Mouse (Mus musculus) kidney, postnatal 0 days (tissue): ENCODE data around the gene Olfr1512. TPM values are rescaled to one million over a fixed set of nuclear protein-coding genes. Genes with fewer than 3 reads are reported as not detected.
A peak's percentile ranks its signal among the peaks of the same experiment; 100 is the strongest.

ENCODE experiments used
- ATAC-seq: fragments of 200-750 bp; cut with Nextera tagmentation; replicated peaks from 2 replicates; pipeline ENCODE4 v1.8.0; 2017; ENCODE audit warnings: low read depth, moderate number of reproducible peaks, moderate TSS enrichment, moderate library complexity; ENCODE audit not compliant: low FRiP score
- DNase-seq: peaks from one replicate; pipeline ENCODE4 v3.0.0-alpha.2; 2016; ENCODE audit warnings: low spot score
- H3K27ac ChIP-seq: fragments of 300-500 bp; sonication (generic); 2 replicates; pipeline ENCODE4 v1.5.1; 2014; ENCODE audit warnings: mild to moderate bottlenecking
- H3K27me3 ChIP-seq: fragments of 300-500 bp; sonication (generic); 2 replicates; pipeline ENCODE4 v1.6.1; 2014; ENCODE audit warnings: low read length, mixed read lengths; ENCODE audit not compliant: insufficient read depth
- H3K36me3 ChIP-seq: fragments of 300-500 bp; sonication (generic); 2 replicates; pipeline ENCODE4 v1.6.1; 2014; ENCODE audit warnings: low read length, mixed read lengths; ENCODE audit not compliant: insufficient read depth
- H3K4me1 ChIP-seq: fragments of 300-500 bp; sonication (generic); replicated peaks from 2 replicates; pipeline ENCODE4 v1.6.1; 2014; ENCODE audit warnings: antibody characterized with exemption, low read length, mixed read lengths; ENCODE audit not compliant: insufficient read depth
- H3K4me2 ChIP-seq: fragments of 300-500 bp; sonication (generic); 2 replicates; pipeline ENCODE4 v1.6.1; 2014; ENCODE audit warnings: mild to moderate bottlenecking, low read length, moderate library complexity, mixed read lengths
- H3K4me3 ChIP-seq: fragments of 300-500 bp; sonication (generic); replicated peaks from 2 replicates; pipeline ENCODE4 v1.5.1; 2014; ENCODE audit warnings: low read depth, low read length
- H3K9ac ChIP-seq: fragments of 300-500 bp; sonication (generic); 2 replicates; pipeline ENCODE4 v1.6.1; 2014; ENCODE audit warnings: low read depth, low read length
- H3K9me3 ChIP-seq: fragments of 300-500 bp; sonication (generic); replicated peaks from 2 replicates; pipeline ENCODE4 v1.6.1; 2016; ENCODE audit warnings: low read length, inconsistent platforms, mixed read lengths
- CTCF ChIP-seq: IDR thresholded peaks from 2 replicates; pipeline ENCODE4 v1.5.1; 2016; ENCODE audit warnings: antibody characterized with exemption, low read depth, mild to moderate bottlenecking, moderate library complexity
- WGBS: fragments of 180-500 bp; shearing (Covaris S2); extraction: QIAGEN DNeasy Blood & Tissue Kit; methylation state at CpG from one replicate; pipeline ENCODE4 v1.1.7; 2014; 5-methylcytosine and 5-hydroxymethylcytosine counted together
- polyA plus RNA-seq: library from polyadenylated mRNA; unstranded; fragments of >200 nt; fragmentation: Nextera tagmentation; extraction: Ambion mirVana; gene quantifications from 2 replicates; pipeline ENCODE4 v1.2.1, GENCODE M21; 2015

Gene Olfr1512
- polyA plus RNA-seq, 1 experiment from 2014 or later = not detected

DNA sequence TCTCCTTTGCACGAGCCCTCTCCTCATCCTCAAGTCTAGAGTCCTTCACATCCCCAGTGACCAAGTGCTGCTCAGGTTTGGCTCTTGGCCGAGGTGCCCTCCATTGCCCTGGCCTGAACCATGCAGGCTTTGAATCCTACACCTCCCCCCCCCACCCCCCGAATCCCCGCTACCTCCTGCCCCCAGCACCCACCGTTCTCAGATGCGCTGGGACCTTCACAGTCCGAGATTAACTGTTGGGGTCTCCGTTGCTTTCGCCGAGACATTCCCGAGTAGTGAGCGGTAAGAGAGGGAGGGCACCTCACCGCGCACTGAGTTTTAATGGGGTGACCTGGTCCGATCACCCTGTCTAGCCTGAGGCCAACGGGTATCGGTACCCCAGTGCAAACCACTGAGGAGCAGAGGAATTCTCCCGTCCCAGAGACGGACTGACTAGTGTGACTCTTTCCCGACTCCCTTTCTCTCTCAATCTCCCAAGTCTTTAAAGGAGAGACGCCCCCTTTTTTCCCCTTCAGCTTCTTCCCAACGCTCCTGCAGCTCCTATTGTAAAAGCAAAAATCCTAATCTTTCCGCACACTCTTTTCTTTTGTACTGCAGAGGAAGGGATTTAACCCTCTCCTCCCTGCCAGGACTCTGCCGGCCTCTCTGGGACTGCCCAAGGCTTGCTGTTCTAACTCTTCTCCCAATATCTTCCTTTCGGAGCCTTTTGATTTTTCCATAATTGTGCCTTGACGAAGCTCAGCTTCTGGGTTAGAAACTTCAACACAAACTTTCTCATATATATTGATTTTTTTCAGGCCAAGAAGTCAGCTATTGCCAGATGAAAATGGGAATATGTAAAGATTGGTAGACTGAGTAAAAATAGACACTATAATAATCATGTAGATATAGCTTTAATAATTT lies 50.8 kb downstream of the Olfr1512 start, which contains the start of gene Sall2:
TSS of gene Sall2 (minus strand) at position 853 of the 903 bp plus-strand sequence.
- peak; percentile 46 for ATAC-seq
- H3K36me3 ChIP-seq = no peaks in the 10 kb centered on the region
- no peak for TF ChIP-seq CTCF
- H3K4me1 ChIP-seq = 0 out of 2 replicates have a peak, but pooled peaks cover 9% of the 10 kb centered on the region
- no peaks in the 10 kb centered on the region for H3K27me3 ChIP-seq
- peak; percentile 48 for DNase-seq
- peak within 1 kb of the TSS; percentile 79 for H3K4me2 ChIP-seq
- H3K9me3 ChIP-seq = no peaks in the 10 kb centered on the region
- WGBS = 2% methylated on average over 26 of the region's 26 CpGs
- H3K9ac ChIP-seq = peak within 1 kb of the TSS; percentile 20; the same call in 1 of the 2 replicates
- peak within 1 kb of the TSS; percentile 45 for H3K4me3 ChIP-seq
- H3K27ac ChIP-seq = no peak within 1 kb of the TSS

DNA sequence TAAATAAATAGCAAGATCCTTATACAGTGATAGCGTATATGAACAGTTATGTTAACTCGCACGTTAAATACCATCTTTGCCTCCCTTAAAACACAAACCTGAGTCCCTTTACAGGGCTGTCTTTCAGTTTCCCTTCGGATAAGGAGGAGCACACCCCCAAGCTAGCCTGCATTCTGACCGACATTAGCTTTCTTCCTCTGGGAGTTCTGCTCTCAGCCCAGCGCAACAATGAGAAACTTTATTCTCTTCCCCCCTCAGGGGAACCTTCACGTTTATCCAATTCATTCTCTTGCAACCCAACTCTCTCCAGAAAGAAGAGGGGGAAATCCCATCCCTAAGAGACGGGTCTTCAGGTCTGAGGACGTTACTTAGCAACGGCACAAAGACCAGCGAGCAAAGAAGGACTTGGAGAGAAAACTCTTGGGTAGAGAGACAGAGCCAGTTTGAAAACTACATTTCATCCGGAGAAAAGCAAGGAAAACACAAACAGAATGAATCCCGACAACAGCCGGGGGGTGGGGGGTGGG lies 51.5 kb downstream of the Olfr1512 start:
- no peak overlapping the region for H3K27ac ChIP-seq
- peak overlapping the region; percentile 20; the same call in 1 of the 2 replicates for H3K9ac ChIP-seq
- 0 out of 2 replicates have a peak, but pooled peaks cover 9% of the 10 kb centered on the region for H3K4me1 ChIP-seq
- no peak for TF ChIP-seq CTCF
- DNase-seq = peak; percentile 34
- ATAC-seq = no peak
- H3K4me2 ChIP-seq = peak overlapping the region; percentile 79
- 4% methylated on average over 14 of the region's 14 CpGs for WGBS
- no peaks in the 10 kb centered on the region for H3K27me3 ChIP-seq
- H3K36me3 ChIP-seq = no peaks in the 10 kb centered on the region
- peak overlapping the region; percentile 45 for H3K4me3 ChIP-seq
- no peaks in the 10 kb centered on the region for H3K9me3 ChIP-seq

DNA sequence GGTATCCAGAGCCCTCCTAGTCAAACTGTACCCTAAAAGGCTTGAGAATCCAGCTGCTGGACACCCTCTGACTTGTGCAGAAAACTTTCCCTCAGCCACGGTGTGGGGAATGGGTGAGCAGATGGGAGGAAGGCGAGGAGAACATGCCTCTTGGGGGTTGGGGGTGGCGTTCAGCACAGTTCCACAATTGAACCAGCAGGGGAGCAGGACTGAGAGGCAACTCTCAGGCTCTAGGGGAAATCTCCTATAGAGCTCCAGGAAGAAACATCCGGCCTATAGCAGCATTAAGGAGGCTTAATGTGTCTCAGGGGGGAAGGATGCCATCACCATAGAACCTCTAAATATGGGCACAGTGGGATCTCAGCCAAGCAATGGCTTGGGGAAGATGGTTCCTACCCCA lies 53.1 kb downstream of the Olfr1512 start:
- no peaks in the 10 kb centered on the region for H3K27me3 ChIP-seq
- peak; percentile 44; the same call in 1 of the 2 replicates for TF ChIP-seq CTCF
- ATAC-seq (no peak), DNase-seq (peak; percentile 46)
- no peak overlapping the region for H3K9ac ChIP-seq
- no peaks in the 10 kb centered on the region for H3K36me3 ChIP-seq
- H3K4me1 ChIP-seq = 0 out of 2 replicates have a peak, but pooled peaks cover 9% of the 10 kb centered on the region
- H3K4me2 ChIP-seq = no peak overlapping the region
- H3K4me3 ChIP-seq = no peak overlapping the region
- 24% methylated on average over 4 of the region's 4 CpGs for WGBS
- H3K9me3 ChIP-seq = no peaks in the 10 kb centered on the region
- no peak overlapping the region for H3K27ac ChIP-seq

Other genes starting within 250 kb of the Olfr1512 start
- 38.5 and 44.5 TPM in 2 replicates for gene Supt16, start 181.8 kb downstream of the Olfr1512 start, polyA plus RNA-seq
- 22.0 and 23.3 TPM in 2 replicates for gene Chd8, start 121.4 kb downstream of the Olfr1512 start, polyA plus RNA-seq
- gene Tox4, start 100.0 kb downstream of the Olfr1512 start, polyA plus RNA-seq = 30.8 and 34.4 TPM in 2 replicates
- 12.6 and 14.3 TPM in 2 replicates for gene Rab2b, start 99.6 kb downstream of the Olfr1512 start, polyA plus RNA-seq
- gene Mettl3, start 74.0 kb downstream of the Olfr1512 start, polyA plus RNA-seq = 24.7 and 27.3 TPM in 2 replicates
- 20.9 and 23.4 TPM in 2 replicates for gene Sall2, start 50.4 kb downstream of the Olfr1512 start, polyA plus RNA-seq
- not detected in 2 replicates for gene Olfr1513, start 22.8 kb downstream of the Olfr1512 start, polyA plus RNA-seq
- not detected in 2 replicates for gene Olfr1511, start 18.2 kb upstream of the Olfr1512 start, polyA plus RNA-seq
- not detected in 2 replicates for gene Olfr1510, start 35.2 kb upstream of the Olfr1512 start, polyA plus RNA-seq
- not detected in 2 replicates for gene Olfr1509, start 63.8 kb upstream of the Olfr1512 start, polyA plus RNA-seq
- not detected in 2 replicates for gene Olfr1508, start 88.3 kb upstream of the Olfr1512 start, polyA plus RNA-seq
- not detected in 2 replicates for gene Olfr1507, start 116.6 kb upstream of the Olfr1512 start, polyA plus RNA-seq